Mouse (Mus musculus) heart, postnatal 0 days (tissue): ENCODE data around the gene Cldn1. TPM values are rescaled to one million over a fixed set of nuclear protein-coding genes. Genes with fewer than 3 reads are reported as not detected.
A peak's percentile ranks its signal among the peaks of the same experiment; 100 is the strongest.

Source experiments
- ATAC-seq: fragments of 200-750 bp; cut with Nextera tagmentation; 2 replicates; pipeline ENCODE4 v1.8.0; 2017; ENCODE audit warnings: low read depth, moderate number of reproducible peaks, moderate library complexity; ENCODE audit not compliant: insufficient read depth
- DNase-seq: peaks from one replicate; pipeline ENCODE4 v3.0.0-alpha.2; 2016; ENCODE audit warnings: low spot score
- H3K27ac ChIP-seq: fragments of 300-500 bp; sonication (generic); 2 replicates; pipeline ENCODE4 v1.5.1; 2014; ENCODE audit warnings: low read depth, mild to moderate bottlenecking
- H3K27me3 ChIP-seq: fragments of 300-500 bp; sonication (generic); 2 replicates; pipeline ENCODE4 v1.6.1; 2014; ENCODE audit warnings: low read length, mixed read lengths; ENCODE audit not compliant: control insufficient read depth, insufficient read depth
- H3K36me3 ChIP-seq: fragments of 300-500 bp; sonication (generic); replicated peaks from 2 replicates; pipeline ENCODE4 v1.6.1; 2014; ENCODE audit warnings: low read length, mixed read lengths; ENCODE audit not compliant: control insufficient read depth, insufficient read depth
- H3K4me1 ChIP-seq: fragments of 300-500 bp; sonication (generic); 2 replicates; pipeline ENCODE4 v1.6.1; 2014; ENCODE audit warnings: antibody characterized with exemption; ENCODE audit not compliant: control insufficient read depth, insufficient read depth
- H3K4me2 ChIP-seq: fragments of 300-500 bp; sonication (generic); 2 replicates; pipeline ENCODE4 v1.6.1; 2014; ENCODE audit warnings: low read depth, mild to moderate bottlenecking, low read length, moderate library complexity
- H3K4me3 ChIP-seq: fragments of 300-500 bp; sonication (generic); 2 replicates; pipeline ENCODE4 v1.5.1; 2014; ENCODE audit warnings: low read depth, low read length
- H3K9ac ChIP-seq: fragments of 300-500 bp; sonication (generic); replicated peaks from 2 replicates; pipeline ENCODE4 v1.6.1; 2014; ENCODE audit warnings: low read depth, low read length, mixed read lengths
- H3K9me3 ChIP-seq: fragments of 300-500 bp; sonication (generic); replicated peaks from 2 replicates; pipeline ENCODE4 v1.6.1; 2016; ENCODE audit warnings: low read length; ENCODE audit not compliant: control insufficient read depth
- CTCF ChIP-seq: IDR thresholded peaks from 2 replicates; pipeline ENCODE4 v1.5.1; 2016; ENCODE audit warnings: antibody characterized with exemption, control low read depth, low read depth
- EP300 ChIP-seq: IDR thresholded peaks from 2 replicates; pipeline ENCODE4 v1.6.1; 2016; ENCODE audit warnings: antibody characterized with exemption, low read depth
- WGBS: fragments of 180-500 bp; shearing (Covaris S2); extraction: QIAGEN DNeasy Blood & Tissue Kit; methylation state at CpG from one replicate; pipeline ENCODE4 v1.1.7; 2014; 5-methylcytosine and 5-hydroxymethylcytosine counted together
- polyA plus RNA-seq: library from polyadenylated mRNA; unstranded; fragments of >200 nt; fragmentation: Nextera tagmentation; extraction: Ambion mirVana; gene quantifications from 2 replicates; pipeline ENCODE4 v1.2.1, GENCODE M21; 2015
- total RNA-seq: library from RNA; depleted of rRNA; stranded (reverse); fragments of >200 nt; gene quantifications from 2 replicates; pipeline ENCODE4 v1.2.3, GENCODE M21; 2014; ENCODE audit warnings: low replicate concordance; rRNA removed

Gene Cldn1
- total and polyA plus RNA-seq, 2 experiments from 2014 or later: 0.11 to 2.2 TPM

DNA sequence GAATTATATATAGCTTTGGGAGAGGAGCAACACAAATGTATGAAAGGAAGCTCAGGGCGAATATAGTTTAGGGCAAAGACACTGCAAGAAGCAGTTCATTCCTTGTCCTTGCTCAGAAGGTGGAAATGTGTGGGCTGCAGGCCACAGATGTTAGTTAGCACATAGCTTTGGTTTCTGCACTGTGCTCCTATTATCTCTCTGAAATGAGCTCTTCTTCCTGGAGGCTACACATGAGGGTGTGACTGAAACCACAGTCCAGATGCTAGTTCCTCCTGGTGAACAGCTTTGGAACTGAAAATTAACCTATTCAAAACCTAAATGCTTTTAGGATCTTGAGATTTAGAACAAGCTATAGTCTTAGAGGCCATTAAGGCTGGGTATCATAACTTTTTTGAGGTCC, 16.1 kb downstream of the Cldn1 start:
- 91% methylated on average over 1 of the region's 1 CpGs for WGBS
- H3K9ac ChIP-seq: no peak overlapping the region
- no peaks in the 10 kb centered on the region for H3K4me1 ChIP-seq
- no peak overlapping the region for H3K4me3 ChIP-seq
- peaks cover 4% of the 10 kb centered on the region; the same call in 1 of the 2 replicates for H3K9me3 ChIP-seq
- TF ChIP-seq CTCF (no peak), EP300 (no peak)
- no peak for DNase-seq
- H3K36me3 ChIP-seq: no peaks in the 10 kb centered on the region
- ATAC-seq: no peak
- H3K27ac ChIP-seq: no peak overlapping the region
- no peak overlapping the region for H3K4me2 ChIP-seq
- no peaks in the 10 kb centered on the region for H3K27me3 ChIP-seq

DNA sequence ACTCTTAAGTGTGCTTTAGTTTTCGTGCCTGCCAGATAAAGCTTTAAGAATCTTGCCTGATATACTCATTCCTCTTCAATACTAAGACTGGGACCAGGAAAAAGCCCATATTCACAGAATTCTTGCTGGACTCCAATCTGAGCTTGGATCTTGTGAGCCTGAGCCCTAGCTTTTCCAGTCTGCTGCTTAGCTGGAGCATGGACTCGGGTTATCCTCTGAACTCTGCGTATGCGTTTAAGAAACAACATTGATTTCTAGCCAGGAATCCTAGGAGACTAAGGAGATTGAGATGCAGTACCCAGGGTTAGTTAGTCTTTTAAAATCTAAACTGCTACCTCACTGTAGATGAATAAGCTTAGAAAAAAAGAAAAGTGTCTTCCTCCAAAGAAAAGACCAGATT, 20.9 kb downstream of the Cldn1 start:
- Histone ChIP-seq H3K36me3 (no peaks in the 10 kb centered on the region), H3K4me2 (no peak overlapping the region), H3K4me3 (no peak overlapping the region), H3K9ac (no peak overlapping the region), H3K27ac (no peak overlapping the region), H3K27me3 (no peaks in the 10 kb centered on the region), H3K4me1 (no peaks in the 10 kb centered on the region), H3K9me3 (no peaks in the 10 kb centered on the region)
- 77% methylated on average over 4 of the region's 4 CpGs for WGBS
- DNase-seq (no peak), ATAC-seq (no peak)
- TF ChIP-seq CTCF: no peak
- TF ChIP-seq EP300: no peak

DNA sequence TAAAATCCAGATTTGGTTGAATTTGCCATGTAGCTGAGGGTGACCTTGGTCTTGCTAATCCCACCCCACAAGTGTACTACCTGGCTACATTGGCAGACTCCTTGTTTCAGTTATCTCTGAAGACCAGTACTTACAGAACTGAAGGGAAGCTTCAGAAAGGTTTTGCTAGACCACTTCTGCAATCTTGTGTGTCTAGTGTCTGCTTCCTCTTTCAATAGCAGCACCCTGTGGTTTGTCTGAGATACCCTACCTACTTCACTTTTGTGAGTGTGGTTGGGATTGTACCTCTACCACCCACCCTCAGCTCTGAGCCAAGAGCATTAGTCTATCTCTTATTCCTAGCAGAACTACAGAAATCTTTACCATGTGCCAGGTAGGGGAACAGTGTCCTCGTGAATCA, 22.8 kb downstream of the Cldn1 start:
- 73% methylated on average over 1 of the region's 1 CpGs for WGBS
- TF ChIP-seq EP300: no peak
- no peak for TF ChIP-seq CTCF
- no peak overlapping the region for H3K27ac ChIP-seq
- no peaks in the 10 kb centered on the region for H3K9me3 ChIP-seq
- no peak overlapping the region for H3K9ac ChIP-seq
- H3K4me3 ChIP-seq: no peak overlapping the region
- H3K4me2 ChIP-seq: no peak overlapping the region
- ATAC-seq: no peak
- no peak for DNase-seq
- H3K27me3 ChIP-seq: no peaks in the 10 kb centered on the region
- H3K4me1 ChIP-seq: no peaks in the 10 kb centered on the region
- H3K36me3 ChIP-seq: no peaks in the 10 kb centered on the region

DNA sequence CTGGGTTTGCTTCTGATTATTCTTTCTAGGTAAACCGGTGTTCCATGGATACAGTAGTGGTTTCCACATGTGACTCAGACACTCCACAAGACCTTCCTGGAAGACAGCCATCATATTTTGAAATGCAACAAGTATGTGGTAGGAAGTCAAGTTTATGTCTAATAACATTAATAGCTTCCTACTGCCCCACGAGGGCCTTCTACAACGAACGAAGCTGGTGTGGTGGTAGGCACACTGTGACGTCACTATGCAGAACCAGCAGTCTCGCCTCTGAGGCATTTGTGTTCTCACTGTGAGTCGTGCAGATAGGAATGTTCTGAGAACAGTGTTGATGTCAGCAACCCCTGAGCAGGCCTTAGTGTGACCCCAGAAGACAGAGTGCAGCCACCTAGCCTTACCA, 55.4 kb downstream of the Cldn1 start:
- 21% methylated on average over 7 of the region's 7 CpGs for WGBS

DNA sequence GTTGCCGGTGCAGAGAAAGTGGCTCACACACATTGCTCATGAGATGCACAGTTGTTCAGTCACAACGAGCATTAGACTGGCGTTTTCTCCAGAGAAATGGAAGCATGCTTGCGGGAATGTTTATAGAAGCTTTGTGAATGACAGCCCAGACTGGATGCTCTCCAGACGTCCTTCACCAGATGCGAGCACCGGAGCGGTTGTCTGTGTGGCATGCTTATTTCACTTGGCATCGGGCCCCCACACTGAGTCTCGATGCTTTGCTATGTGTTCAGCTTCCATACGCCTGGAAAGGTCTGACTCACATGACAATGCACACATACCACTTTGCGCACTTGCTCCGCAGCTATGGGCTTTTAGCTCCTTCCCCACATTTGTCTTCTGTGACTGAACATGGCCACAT, 56.8 kb downstream of the Cldn1 start:
- H3K27me3 ChIP-seq: no peaks in the 10 kb centered on the region
- H3K4me1 ChIP-seq: 0 out of 2 replicates have a peak, but pooled peaks cover 3% of the 10 kb centered on the region
- DNase-seq (no peak), ATAC-seq (no peak)
- H3K4me3 ChIP-seq: no peak overlapping the region
- TF ChIP-seq CTCF (no peak), EP300 (no peak)
- H3K4me2 ChIP-seq: no peak overlapping the region
- H3K36me3 ChIP-seq: no peaks in the 10 kb centered on the region
- H3K27ac ChIP-seq: no peak overlapping the region
- H3K9ac ChIP-seq: no peak overlapping the region
- 35% methylated on average over 13 of the region's 13 CpGs for WGBS
- no peaks in the 10 kb centered on the region for H3K9me3 ChIP-seq

More for the DNA sequence above, 55.4 kb downstream of the Cldn1 start:
- no peak overlapping the region for H3K27ac ChIP-seq
- H3K9ac ChIP-seq: no peak overlapping the region
- H3K4me3 ChIP-seq: no peak overlapping the region
- ATAC-seq: peak; percentile 90
- DNase-seq: peak; percentile 31
- H3K4me2 ChIP-seq: no peak overlapping the region
- H3K9me3 ChIP-seq: no peaks in the 10 kb centered on the region
- H3K36me3 ChIP-seq: no peaks in the 10 kb centered on the region
- H3K27me3 ChIP-seq: no peaks in the 10 kb centered on the region
- TF ChIP-seq EP300 (no peak), CTCF (no peak)
- 0 out of 2 replicates have a peak, but pooled peaks cover 3% of the 10 kb centered on the region for H3K4me1 ChIP-seq

DNA sequence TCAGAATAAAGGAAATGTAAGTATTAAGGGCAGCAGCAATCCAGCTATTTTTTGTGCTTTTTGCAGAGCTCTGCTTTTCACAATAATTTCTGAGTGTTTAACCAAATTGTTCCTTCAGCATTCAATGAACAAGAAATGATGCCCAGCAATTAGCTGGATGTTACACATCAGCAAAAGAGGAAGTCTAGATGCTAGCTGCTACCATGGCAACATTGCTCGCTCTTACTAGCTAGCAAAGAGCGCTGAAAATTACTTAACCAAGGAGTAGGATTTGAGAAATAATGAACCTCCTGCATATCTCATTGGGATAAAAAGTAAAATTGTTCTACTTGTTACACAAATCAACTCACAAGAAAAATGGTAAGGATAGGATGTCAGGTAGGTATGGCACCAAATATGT, 62.2 kb downstream of the Cldn1 start:
- TF ChIP-seq CTCF (no peak), EP300 (no peak)
- Histone ChIP-seq H3K4me2 (no peak overlapping the region), H3K36me3 (no peaks in the 10 kb centered on the region), H3K9me3 (no peaks in the 10 kb centered on the region), H3K4me3 (no peak overlapping the region), H3K9ac (no peak overlapping the region), H3K27ac (no peak overlapping the region), H3K4me1 (no peaks in the 10 kb centered on the region), H3K27me3 (no peaks in the 10 kb centered on the region)
- DNase-seq (no peak), ATAC-seq (no peak)
- 84% methylated on average over 2 of the region's 2 CpGs for WGBS

Other genes starting within 250 kb of the Cldn1 start
- not detected in 2 replicates for gene Cldn16, start 91.3 kb upstream of the Cldn1 start, total RNA-seq
- not detected in 2 replicates for gene Cldn16, start 91.3 kb upstream of the Cldn1 start, polyA plus RNA-seq
- not detected in 2 replicates for gene Tmem207, start 154.9 kb upstream of the Cldn1 start, total RNA-seq
- not detected in 2 replicates for gene Tmem207, start 154.9 kb upstream of the Cldn1 start, polyA plus RNA-seq
- gene Il1rap, start 209.9 kb upstream of the Cldn1 start, total RNA-seq: 4.0 and 6.4 TPM in 2 replicates
- gene Il1rap, start 209.9 kb upstream of the Cldn1 start, polyA plus RNA-seq: 1.7 and 1.9 TPM in 2 replicates